Mouse (Mus musculus) stomach, postnatal 0 days (tissue): ENCODE data around the gene Fbxw2. TPM values are rescaled to one million over a fixed set of nuclear protein-coding genes. Genes with fewer than 3 reads are reported as not detected.

ENCODE experiments used
- ATAC-seq: fragments of 200-750 bp; cut with Nextera tagmentation; 2 replicates; pipeline ENCODE4 v1.8.0; 2017; ENCODE audit not compliant: low FRiP score, low TSS enrichment
- DNase-seq: peaks from one replicate; pipeline ENCODE4 v3.0.0-alpha.2; 2016; ENCODE audit warnings: low spot score
- H3K27ac ChIP-seq: fragments of 300-500 bp; sonication (generic); replicated peaks from 2 replicates; pipeline ENCODE4 v1.5.1; 2014; ENCODE audit warnings: mild to moderate bottlenecking, control low read depth
- H3K27me3 ChIP-seq: fragments of 300-500 bp; sonication (generic); 2 replicates; pipeline ENCODE4 v1.6.1; 2014; ENCODE audit warnings: low read length; ENCODE audit not compliant: control insufficient read depth, insufficient read depth
- H3K36me3 ChIP-seq: fragments of 300-500 bp; sonication (generic); 2 replicates; pipeline ENCODE4 v1.6.1; 2014; ENCODE audit warnings: low read length, mixed read lengths; ENCODE audit not compliant: control insufficient read depth, insufficient read depth
- H3K4me1 ChIP-seq: fragments of 300-500 bp; sonication (generic); replicated peaks from 2 replicates; pipeline ENCODE4 v1.6.1; 2014; ENCODE audit warnings: antibody characterized with exemption; ENCODE audit not compliant: control insufficient read depth, insufficient read depth
- H3K4me2 ChIP-seq: fragments of 300-500 bp; sonication (generic); replicated peaks from 2 replicates; pipeline ENCODE4 v1.6.1; 2014; ENCODE audit warnings: low read depth, mild to moderate bottlenecking, control low read depth, moderate library complexity
- H3K4me3 ChIP-seq: fragments of 300-500 bp; sonication (generic); 2 replicates; pipeline ENCODE4 v1.5.1; 2014; ENCODE audit warnings: low read depth, low read length, control low read depth
- H3K9ac ChIP-seq: fragments of 300-500 bp; sonication (generic); 2 replicates; pipeline ENCODE4 v1.6.1; 2014; ENCODE audit warnings: mild to moderate bottlenecking, low read length, control low read depth, mixed read lengths
- H3K9me3 ChIP-seq: fragments of 300-500 bp; sonication (generic); 2 replicates; pipeline ENCODE4 v1.6.1; 2016; ENCODE audit warnings: low read length; ENCODE audit not compliant: control insufficient read depth
- CTCF ChIP-seq: IDR thresholded peaks from 2 replicates; pipeline ENCODE4 v1.5.1; 2016; ENCODE audit warnings: antibody characterized with exemption, low read depth, mild to moderate bottlenecking, moderate library complexity
- EP300 ChIP-seq: optimal IDR thresholded peaks from 2 replicates; pipeline ENCODE3; 2016; ENCODE audit warnings: antibody characterized with exemption
- WGBS: fragments of 180-500 bp; shearing (Covaris S2); extraction: QIAGEN DNeasy Blood & Tissue Kit; methylation state at CpG from one replicate; pipeline ENCODE4 v1.1.7; 2014; 5-methylcytosine and 5-hydroxymethylcytosine counted together
- polyA plus RNA-seq: library from polyadenylated mRNA; unstranded; fragments of >200 nt; fragmentation: Nextera tagmentation; extraction: Ambion mirVana; gene quantifications from 2 replicates; pipeline ENCODE4 v1.2.1, GENCODE M21; 2015

The Fbxw2 gene
- polyA plus RNA-seq, 1 experiment from 2014 or later = 54.2 TPM

GRCm38 (mm10) chr2:34774493-34774892, 51.6 kb downstream of the Fbxw2 start:
- peaks cover 20% of the 10 kb centered on the region for H3K36me3 ChIP-seq
- peak overlapping the region; percentile 37 for H3K4me2 ChIP-seq
- H3K4me3 ChIP-seq = peak overlapping the region; percentile 85
- TF ChIP-seq CTCF (no peak), EP300 (no peak)
- ATAC-seq (no peak), DNase-seq (no peak)
- H3K27me3 ChIP-seq = no peaks in the 10 kb centered on the region
- WGBS = 83% methylated on average over 6 of the region's 6 CpGs
- no peaks in the 10 kb centered on the region for H3K9me3 ChIP-seq
- peaks cover 5% of the 10 kb centered on the region for H3K4me1 ChIP-seq
- no peak overlapping the region; the same call in 1 of the 2 replicates for H3K9ac ChIP-seq
- H3K27ac ChIP-seq = no peak overlapping the region

DNA sequence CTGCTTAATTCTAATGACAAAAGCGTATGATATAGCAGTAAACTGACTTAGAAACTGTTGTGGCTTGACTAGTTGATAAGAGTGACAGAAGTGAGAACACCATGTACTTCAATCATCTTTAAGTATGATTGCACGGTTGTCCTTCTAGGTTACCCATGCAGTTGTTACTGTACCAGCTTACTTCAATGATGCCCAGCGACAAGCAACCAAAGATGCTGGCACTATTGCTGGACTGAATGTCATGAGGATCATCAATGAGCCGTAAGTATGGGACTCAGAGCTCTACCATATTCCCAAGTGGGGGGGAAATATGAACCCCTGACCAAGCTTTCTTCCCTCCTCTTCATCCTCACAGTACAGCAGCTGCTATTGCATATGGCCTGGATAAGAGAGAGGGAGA, 52.4 kb downstream of the Fbxw2 start:
- Histone ChIP-seq H3K27ac (no peak overlapping the region), H3K9me3 (no peaks in the 10 kb centered on the region), H3K9ac (no peak overlapping the region), H3K4me3 (peak overlapping the region; percentile 85), H3K4me1 (peaks cover 5% of the 10 kb centered on the region), H3K36me3 (peaks cover 16% of the 10 kb centered on the region), H3K4me2 (peak overlapping the region; percentile 37), H3K27me3 (no peaks in the 10 kb centered on the region)
- TF ChIP-seq CTCF (no peak), EP300 (no peak)
- ATAC-seq (no peak), DNase-seq (no peak)
- WGBS = 77% methylated on average over 4 of the region's 4 CpGs

DNA sequence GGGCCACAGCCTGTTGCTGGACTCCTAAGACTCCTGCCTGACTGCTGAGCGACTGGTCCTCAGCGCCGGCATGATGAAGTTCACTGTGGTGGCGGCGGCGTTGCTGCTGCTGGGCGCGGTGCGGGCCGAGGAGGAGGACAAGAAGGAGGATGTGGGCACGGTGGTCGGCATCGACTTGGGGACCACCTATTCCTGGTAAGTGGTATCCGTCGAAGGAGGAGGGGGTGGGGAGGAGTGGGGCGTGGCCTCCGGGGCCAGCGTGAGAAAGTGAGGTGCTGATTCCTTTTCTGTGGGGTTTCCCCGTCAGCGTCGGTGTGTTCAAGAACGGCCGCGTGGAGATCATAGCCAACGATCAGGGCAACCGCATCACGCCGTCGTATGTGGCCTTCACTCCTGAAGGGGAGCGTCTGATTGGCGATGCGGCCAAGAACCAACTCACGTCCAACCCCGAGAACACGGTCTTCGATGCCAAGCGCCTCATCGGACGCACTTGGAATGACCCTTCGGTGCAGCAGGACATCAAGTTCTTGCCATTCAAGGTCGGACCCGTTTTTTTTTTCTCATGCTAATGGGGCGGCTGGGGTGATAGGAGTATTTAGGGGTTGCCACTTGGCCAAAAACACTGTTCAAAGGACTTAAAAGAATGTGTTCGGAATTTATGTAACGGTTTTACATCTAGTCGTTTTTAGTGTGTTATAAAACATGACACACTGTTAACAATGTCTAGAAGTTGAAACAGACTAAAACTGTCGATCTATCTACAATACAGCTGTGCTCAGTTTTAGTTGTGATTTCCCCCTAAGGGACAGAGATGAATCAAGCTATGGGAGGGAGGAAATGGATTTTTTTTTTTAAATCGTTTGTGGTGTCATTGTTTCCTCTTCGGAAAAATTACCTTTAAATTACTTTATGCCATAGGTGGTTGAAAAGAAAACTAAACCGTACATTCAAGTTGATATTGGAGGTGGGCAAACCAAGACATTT, 53.6 kb downstream of the Fbxw2 start:
- H3K4me1 ChIP-seq = peaks cover 5% of the 10 kb centered on the region
- H3K36me3 ChIP-seq = peaks cover 14% of the 10 kb centered on the region
- H3K9ac ChIP-seq = peak overlapping the region; percentile 93
- TF ChIP-seq EP300 = no peak
- TF ChIP-seq CTCF = no peak
- peak overlapping the region; percentile 85 for H3K4me3 ChIP-seq
- peak overlapping the region; percentile 37 for H3K4me2 ChIP-seq
- H3K27ac ChIP-seq = peak overlapping the region; percentile 92
- ATAC-seq = no peak
- H3K27me3 ChIP-seq = no peaks in the 10 kb centered on the region
- no peaks in the 10 kb centered on the region for H3K9me3 ChIP-seq
- WGBS = 2% methylated on average over 50 of the region's 50 CpGs
- DNase-seq = no peak

DNA sequence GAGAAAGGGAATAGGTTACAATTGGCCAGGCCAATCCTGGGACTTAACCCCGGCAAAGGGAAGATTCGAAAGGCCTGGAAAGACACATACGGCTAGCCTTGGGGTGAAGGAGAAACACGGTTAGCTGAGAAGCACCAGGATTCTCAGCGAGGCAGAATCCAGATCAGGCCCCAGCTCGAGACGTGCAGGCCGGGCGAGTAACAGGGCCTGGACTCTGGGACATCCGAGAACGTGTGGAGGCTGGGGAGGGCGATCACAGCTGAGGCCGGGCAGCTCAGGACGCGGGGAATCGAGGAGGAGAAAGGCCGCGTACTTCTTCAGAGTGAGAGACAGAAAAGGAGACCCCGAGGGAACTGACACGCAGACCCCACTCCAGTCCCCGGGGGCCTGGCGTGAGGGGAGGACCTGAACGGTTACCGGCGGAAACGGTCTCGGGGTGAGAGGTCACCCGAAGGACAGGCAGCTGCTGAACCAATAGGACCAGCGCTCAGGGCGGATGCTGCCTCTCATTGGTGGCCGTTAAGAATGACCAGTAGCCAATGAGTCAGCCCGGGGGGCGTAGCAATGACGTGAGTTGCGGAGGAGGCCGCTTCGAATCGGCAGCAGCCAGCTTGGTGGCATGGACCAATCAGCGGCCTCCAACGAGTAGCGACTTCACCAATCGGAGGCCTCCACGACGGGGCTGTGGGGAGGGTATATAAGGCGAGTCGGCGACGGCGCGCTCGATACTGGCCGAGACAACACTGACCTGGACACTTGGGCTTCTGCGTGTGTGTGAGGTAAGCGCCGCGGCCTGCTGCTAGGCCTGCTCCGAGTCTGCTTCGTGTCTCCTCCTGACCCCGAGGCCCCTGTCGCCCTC, 54.5 kb downstream of the Fbxw2 start, which contains the start of gene Hspa5:
Hspa5 (plus strand) TSS at position 603 of the 859 bp plus-strand sequence.
- Histone ChIP-seq H3K9ac (peak within 1 kb of the TSS; percentile 93), H3K4me3 (peak within 1 kb of the TSS; percentile 85), H3K27me3 (no peaks in the 10 kb centered on the region), H3K4me1 (peaks cover 5% of the 10 kb centered on the region), H3K36me3 (peaks cover 12% of the 10 kb centered on the region), H3K9me3 (no peaks in the 10 kb centered on the region), H3K27ac (peak within 1 kb of the TSS; percentile 92), H3K4me2 (peak within 1 kb of the TSS; percentile 48)
- DNase-seq = peak; percentile 99
- TF ChIP-seq EP300 (peak; percentile 77), CTCF (no peak; the same call in 1 of the 2 replicates)
- ATAC-seq = peak; percentile 98
- WGBS = under 1% methylated on average over 60 of the region's 60 CpGs

DNA sequence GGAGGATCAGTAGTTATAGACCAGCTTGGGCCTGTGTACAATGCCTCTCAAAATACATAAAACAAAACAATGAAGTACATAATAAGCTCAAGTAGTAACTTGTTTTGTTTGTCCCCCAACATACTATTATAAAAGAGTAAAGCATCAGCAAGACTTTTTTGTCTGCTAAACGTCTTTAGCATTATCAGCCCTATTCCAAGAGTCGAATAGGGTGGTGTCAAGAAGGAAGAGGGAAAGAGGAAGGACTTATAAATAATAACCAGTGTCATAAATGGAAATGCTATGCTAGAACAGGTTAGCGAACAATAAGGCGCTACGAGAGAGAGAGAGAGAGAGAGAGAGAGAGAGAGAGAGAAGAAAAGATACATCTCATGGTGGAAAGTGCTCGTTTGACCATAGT, 55.2 kb downstream of the Fbxw2 start:
- Histone ChIP-seq H3K27me3 (no peaks in the 10 kb centered on the region), H3K27ac (peak overlapping the region; percentile 88), H3K9ac (peak overlapping the region; percentile 86), H3K4me2 (peak overlapping the region; percentile 48), H3K4me3 (peak overlapping the region; percentile 85), H3K4me1 (peaks cover 5% of the 10 kb centered on the region), H3K9me3 (no peaks in the 10 kb centered on the region), H3K36me3 (peaks cover 7% of the 10 kb centered on the region)
- ATAC-seq = no peak
- TF ChIP-seq EP300 = no peak
- no peak for TF ChIP-seq CTCF
- 0% methylated on average over 6 of the region's 6 CpGs for WGBS
- DNase-seq = no peak
